Mouse (Mus musculus): ENCODE data around the gene Cxcl15. TPM values are rescaled to one million over a fixed set of nuclear protein-coding genes. Genes with fewer than 3 reads are reported as not detected.
A peak's percentile ranks its signal among the peaks of the same experiment; 100 is the strongest.

Cxcl15 gene
- 0.61 TPM in 1 of 2 replicates, not detected in the other for polyA plus RNA-seq (2015; fragmentation: Nextera tagmentation; extraction: Ambion mirVana)

GRCm38 (mm10) chr5:90794195-90794625, at the start of gene Cxcl15:
Gene Cxcl15, plus strand, starts transcription at chr5:90794534.
- ATAC-seq (ENCODE audit: low FRiP score, low TSS enrichment) = no peak
- WGBS = 60% methylated on average over 5 of the region's 5 CpGs
- H3K4me3 ChIP-seq (ENCODE audit: low read length) = no peak within 1 kb of the TSS
- H3K27ac ChIP-seq (ENCODE audit: low read length) = no peak within 1 kb of the TSS
- no peaks in the 10 kb centered on the region for H3K36me3 ChIP-seq (ENCODE audit: insufficient read depth, low read length)
- no peaks in the 10 kb centered on the region for H3K9me3 ChIP-seq (ENCODE audit: low read length)
- peaks cover 13% of the 10 kb centered on the region for H3K4me1 ChIP-seq (ENCODE audit: insufficient read depth, low read length)
- H3K9ac ChIP-seq (replicated peaks; ENCODE audit: low read length) = no peak within 1 kb of the TSS
- no peak within 1 kb of the TSS for H3K4me2 ChIP-seq (replicated peaks; ENCODE audit: low read depth, low read length)
- no peaks in the 10 kb centered on the region for H3K27me3 ChIP-seq (ENCODE audit: insufficient read depth, low read length)

- H3K4me1 ChIP-seq (ENCODE audit: insufficient read depth, low read length) = peaks cover 14% of the 10 kb centered on the region
- 95% methylated on average over 1 of the region's 1 CpGs for WGBS
- H3K4me3 ChIP-seq (ENCODE audit: low read length) = no peak overlapping the region
- 0 out of 2 replicates have a peak, but pooled peaks cover 2% of the 10 kb centered on the region for H3K27me3 ChIP-seq (ENCODE audit: insufficient read depth, low read length)
- H3K4me2 ChIP-seq (replicated peaks; ENCODE audit: low read depth, low read length) = no peak overlapping the region
- ATAC-seq (ENCODE audit: low FRiP score, low TSS enrichment) = no peak
- H3K27ac ChIP-seq (ENCODE audit: low read length) = no peak overlapping the region
- H3K9ac ChIP-seq (replicated peaks; ENCODE audit: low read length) = no peak overlapping the region
- H3K36me3 ChIP-seq (ENCODE audit: insufficient read depth, low read length) = no peaks in the 10 kb centered on the region
- H3K9me3 ChIP-seq (ENCODE audit: low read length) = no peaks in the 10 kb centered on the region
Measured at GRCm38 (mm10) chr5:90753934-90754333, 40.4 kb upstream of the Cxcl15 start.

- H3K27ac ChIP-seq (ENCODE audit: low read length) = no peak overlapping the region
- no peak; the same call in 1 of the 2 replicates for ATAC-seq (ENCODE audit: low FRiP score, low TSS enrichment)
- H3K9ac ChIP-seq (replicated peaks; ENCODE audit: low read length) = no peak overlapping the region
- no peak overlapping the region for H3K4me2 ChIP-seq (replicated peaks; ENCODE audit: low read depth, low read length)
- H3K4me3 ChIP-seq (ENCODE audit: low read length) = no peak overlapping the region
- H3K36me3 ChIP-seq (ENCODE audit: insufficient read depth, low read length) = no peaks in the 10 kb centered on the region
- peaks cover 23% of the 10 kb centered on the region for H3K4me1 ChIP-seq (ENCODE audit: insufficient read depth, low read length)
- H3K27me3 ChIP-seq (ENCODE audit: insufficient read depth, low read length) = peaks cover 14% of the 10 kb centered on the region
- no peaks in the 10 kb centered on the region for H3K9me3 ChIP-seq (ENCODE audit: low read length)
- 63% methylated on average over 5 of the region's 5 CpGs for WGBS
Measured at GRCm38 (mm10) chr5:90758020-90758605, 36.2 kb upstream of the Cxcl15 start.

- Histone ChIP-seq H3K4me2 (replicated peaks; ENCODE audit: low read depth, low read length) (peak within 1 kb of the TSS; percentile 65), H3K4me3 (ENCODE audit: low read length) (peak within 1 kb of the TSS; percentile 38), H3K27ac (ENCODE audit: low read length) (no peak within 1 kb of the TSS), H3K9ac (replicated peaks; ENCODE audit: low read length) (peak within 1 kb of the TSS; percentile 41; the same call in 1 of the 2 replicates), H3K9me3 (ENCODE audit: low read length) (no peaks in the 10 kb centered on the region), H3K27me3 (ENCODE audit: insufficient read depth, low read length) (peaks cover 14% of the 10 kb centered on the region), H3K36me3 (ENCODE audit: insufficient read depth, low read length) (no peaks in the 10 kb centered on the region), H3K4me1 (ENCODE audit: insufficient read depth, low read length) (peaks cover 23% of the 10 kb centered on the region)
- peak; percentile 49; the same call in 1 of the 2 replicates for ATAC-seq (ENCODE audit: low FRiP score, low TSS enrichment)
- WGBS = 5% methylated on average over 32 of the region's 32 CpGs
Measured at GRCm38 (mm10) chr5:90759077-90760065, 35.0 kb upstream of the Cxcl15 start, which contains the start of gene Cxcl5. Gene Cxcl5, plus strand, starts transcription at chr5:90759360.

- H3K4me1 ChIP-seq (ENCODE audit: insufficient read depth, low read length) = peaks cover 23% of the 10 kb centered on the region
- ATAC-seq (ENCODE audit: low FRiP score, low TSS enrichment) = no peak
- H3K9me3 ChIP-seq (ENCODE audit: low read length) = no peaks in the 10 kb centered on the region
- no peak overlapping the region for H3K4me2 ChIP-seq (replicated peaks; ENCODE audit: low read depth, low read length)
- H3K36me3 ChIP-seq (ENCODE audit: insufficient read depth, low read length) = no peaks in the 10 kb centered on the region
- no peak overlapping the region for H3K9ac ChIP-seq (replicated peaks; ENCODE audit: low read length)
- H3K27me3 ChIP-seq (ENCODE audit: insufficient read depth, low read length) = peaks cover 14% of the 10 kb centered on the region
- H3K4me3 ChIP-seq (ENCODE audit: low read length) = no peak overlapping the region
- WGBS = 56% methylated on average over 4 of the region's 4 CpGs
- H3K27ac ChIP-seq (ENCODE audit: low read length) = no peak overlapping the region
Measured at GRCm38 (mm10) chr5:90760303-90760702, 34.0 kb upstream of the Cxcl15 start.

- no peak overlapping the region for H3K4me2 ChIP-seq (replicated peaks; ENCODE audit: low read depth, low read length)
- 93% methylated on average over 2 of the region's 2 CpGs for whole genome bisulfite sequencing
- peaks cover 14% of the 10 kb centered on the region for H3K27me3 ChIP-seq (ENCODE audit: insufficient read depth, low read length)
- no peak overlapping the region for H3K4me3 ChIP-seq (ENCODE audit: low read length)
- no peak overlapping the region for H3K27ac ChIP-seq (ENCODE audit: low read length)
- no peak for ATAC-seq (ENCODE audit: low FRiP score, low TSS enrichment)
- no peaks in the 10 kb centered on the region for H3K9me3 ChIP-seq (ENCODE audit: low read length)
- no peak overlapping the region for H3K9ac ChIP-seq (replicated peaks; ENCODE audit: low read length)
- peaks cover 26% of the 10 kb centered on the region for H3K4me1 ChIP-seq (ENCODE audit: insufficient read depth, low read length)
- H3K36me3 ChIP-seq (ENCODE audit: insufficient read depth, low read length) = no peaks in the 10 kb centered on the region
Measured at GRCm38 (mm10) chr5:90760844-90761243, 33.5 kb upstream of the Cxcl15 start.

GRCm38 (mm10) chr5:90761834-90762233, 32.5 kb upstream of the Cxcl15 start:
- Histone ChIP-seq H3K36me3 (ENCODE audit: insufficient read depth, low read length) (no peaks in the 10 kb centered on the region), H3K9ac (replicated peaks; ENCODE audit: low read length) (no peak overlapping the region), H3K9me3 (ENCODE audit: low read length) (no peaks in the 10 kb centered on the region), H3K4me3 (ENCODE audit: low read length) (no peak overlapping the region), H3K27me3 (ENCODE audit: insufficient read depth, low read length) (peaks cover 14% of the 10 kb centered on the region), H3K4me2 (replicated peaks; ENCODE audit: low read depth, low read length) (no peak overlapping the region), H3K4me1 (ENCODE audit: insufficient read depth, low read length) (peaks cover 29% of the 10 kb centered on the region), H3K27ac (ENCODE audit: low read length) (no peak overlapping the region)
- WGBS = 82% methylated on average over 3 of the region's 3 CpGs
- no peak for ATAC-seq (ENCODE audit: low FRiP score, low TSS enrichment)

GRCm38 (mm10) chr5:90763912-90764665, 30.2 kb upstream of the Cxcl15 start:
- Histone ChIP-seq H3K4me2 (replicated peaks; ENCODE audit: low read depth, low read length) (no peak overlapping the region), H3K9ac (replicated peaks; ENCODE audit: low read length) (no peak overlapping the region), H3K9me3 (ENCODE audit: low read length) (no peaks in the 10 kb centered on the region), H3K4me1 (ENCODE audit: insufficient read depth, low read length) (peaks cover 14% of the 10 kb centered on the region), H3K27me3 (ENCODE audit: insufficient read depth, low read length) (peaks cover 11% of the 10 kb centered on the region), H3K36me3 (ENCODE audit: insufficient read depth, low read length) (no peaks in the 10 kb centered on the region), H3K4me3 (ENCODE audit: low read length) (no peak overlapping the region), H3K27ac (ENCODE audit: low read length) (no peak overlapping the region)
- ATAC-seq (ENCODE audit: low FRiP score, low TSS enrichment) = no peak
- WGBS = 82% methylated on average over 12 of the region's 12 CpGs

GRCm38 (mm10) chr5:90765821-90766606, 28.3 kb upstream of the Cxcl15 start:
- ATAC-seq (ENCODE audit: low FRiP score, low TSS enrichment) = peak; percentile 59; the same call in 1 of the 2 replicates
- Histone ChIP-seq H3K9ac (replicated peaks; ENCODE audit: low read length) (no peak overlapping the region), H3K27me3 (ENCODE audit: insufficient read depth, low read length) (no peaks in the 10 kb centered on the region), H3K4me3 (ENCODE audit: low read length) (no peak overlapping the region), H3K4me2 (replicated peaks; ENCODE audit: low read depth, low read length) (no peak overlapping the region), H3K4me1 (ENCODE audit: insufficient read depth, low read length) (0 out of 2 replicates have a peak, but pooled peaks cover 6% of the 10 kb centered on the region), H3K27ac (ENCODE audit: low read length) (no peak overlapping the region), H3K36me3 (ENCODE audit: insufficient read depth, low read length) (no peaks in the 10 kb centered on the region), H3K9me3 (ENCODE audit: low read length) (no peaks in the 10 kb centered on the region)
- 21% methylated on average over 8 of the region's 8 CpGs for WGBS

Measured in kidney, embryonic 16.5 days (tissue).